Mouse (Mus musculus): Measurements from ENCODE around the gene Olfr1326-ps1. TPM values are rescaled to one million over a fixed set of nuclear protein-coding genes. Genes with fewer than 3 reads are reported as not detected.

The Olfr1326-ps1 gene
- polyA plus RNA-seq (2014; fragmentation: Nextera tagmentation; extraction: Ambion mirVana), result not detected in 2 replicates

DNA sequence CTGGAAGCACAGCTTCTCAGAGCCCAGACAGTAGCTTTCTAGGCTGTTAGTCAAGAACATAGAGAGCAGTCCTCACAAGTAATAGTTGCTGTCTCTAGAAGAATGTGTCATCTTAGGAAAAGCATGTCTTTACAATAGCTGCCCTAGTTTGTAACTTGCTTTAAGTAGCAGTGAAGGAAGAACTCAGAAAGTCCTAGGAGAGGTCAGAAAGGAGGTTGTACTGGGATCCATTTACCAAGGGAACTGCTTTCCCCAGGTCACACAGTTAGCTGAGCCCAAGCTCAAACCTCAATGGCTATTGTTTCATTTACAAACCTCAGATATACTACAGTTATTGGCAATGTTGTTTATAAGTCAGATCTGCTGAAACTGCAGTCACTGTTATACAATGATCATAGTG lies at the start of gene Olfr1326-ps1:
Olfr1326-ps1 (minus strand) TSS at position 101 of the 400 bp plus-strand sequence.
- H3K27me3 ChIP-seq (ENCODE audit: control insufficient read depth, insufficient read depth, low read length), result no peaks in the 10 kb centered on the region
- H3K4me2 ChIP-seq (replicated peaks; ENCODE audit: low read depth, low read length), result no peak within 1 kb of the TSS
- no peak within 1 kb of the TSS for H3K4me3 ChIP-seq (ENCODE audit: low read depth, low read length)
- H3K9me3 ChIP-seq (ENCODE audit: control insufficient read depth, low read depth, low read length), result no peaks in the 10 kb centered on the region
- no peak for ATAC-seq (ENCODE audit: insufficient number of reproducible peaks, insufficient read depth, low FRiP score, low read depth)
- no peaks in the 10 kb centered on the region for H3K4me1 ChIP-seq (ENCODE audit: control insufficient read depth, insufficient read depth, low read length)
- no peak within 1 kb of the TSS for H3K9ac ChIP-seq (replicated peaks; ENCODE audit: low read depth, low read length)
- H3K36me3 ChIP-seq (ENCODE audit: control insufficient read depth, insufficient read depth, low read length), result no peaks in the 10 kb centered on the region
- H3K27ac ChIP-seq (ENCODE audit: low read length), result no peak within 1 kb of the TSS

DNA sequence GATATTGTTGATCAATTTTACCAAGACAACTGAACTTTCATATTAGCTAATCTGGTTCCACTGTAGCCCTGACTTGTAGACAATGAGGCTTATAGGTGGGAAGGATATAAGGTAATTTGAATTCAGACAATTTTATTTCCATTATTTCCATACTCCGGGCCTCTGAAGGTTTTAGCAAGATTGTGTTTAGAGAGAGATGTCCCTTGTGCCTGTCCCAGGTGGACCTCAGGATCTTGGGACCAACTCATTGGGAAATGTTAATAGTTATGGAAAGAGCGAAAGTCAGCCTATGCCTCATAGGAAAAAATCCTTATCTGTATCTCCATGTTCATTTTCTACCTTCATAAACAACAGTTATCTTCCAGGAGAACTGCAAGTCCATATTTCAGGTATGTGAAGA lies 17.7 kb upstream of the Olfr1326-ps1 start, which contains the start of gene Olfr1325:
Olfr1325 (plus strand) TSS at position 301 of the 400 bp plus-strand sequence.
- Histone ChIP-seq H3K4me1 (ENCODE audit: control insufficient read depth, insufficient read depth, low read length) (no peaks in the 10 kb centered on the region), H3K36me3 (ENCODE audit: control insufficient read depth, insufficient read depth, low read length) (no peaks in the 10 kb centered on the region), H3K9me3 (ENCODE audit: control insufficient read depth, low read depth, low read length) (no peaks in the 10 kb centered on the region), H3K27me3 (ENCODE audit: control insufficient read depth, insufficient read depth, low read length) (no peaks in the 10 kb centered on the region), H3K9ac (replicated peaks; ENCODE audit: low read depth, low read length) (no peak within 1 kb of the TSS), H3K27ac (ENCODE audit: low read length) (no peak within 1 kb of the TSS), H3K4me2 (replicated peaks; ENCODE audit: low read depth, low read length) (no peak within 1 kb of the TSS), H3K4me3 (ENCODE audit: low read depth, low read length) (no peak within 1 kb of the TSS)
- ATAC-seq (ENCODE audit: insufficient number of reproducible peaks, insufficient read depth, low FRiP score, low read depth), result no peak
- WGBS, result 88% methylated on average over 2 of the region's 2 CpGs

Other genes with a start within 250 kb of the Olfr1326-ps1 start
- 16.7 and 17.4 TPM in 2 replicates for gene Plxna3, start 245.8 kb downstream of the Olfr1326-ps1 start, polyA plus RNA-seq (2014; fragmentation: Nextera tagmentation; extraction: Ambion mirVana)
- gene Lage3, start 221.3 kb downstream of the Olfr1326-ps1 start, polyA plus RNA-seq (2014; fragmentation: Nextera tagmentation; extraction: Ambion mirVana), result 112 and 116 TPM in 2 replicates
- 73.7 and 77.5 TPM in 2 replicates for gene Ubl4a, start 201.7 kb downstream of the Olfr1326-ps1 start, polyA plus RNA-seq (2014; fragmentation: Nextera tagmentation; extraction: Ambion mirVana)
- 18.1 and 20.0 TPM in 2 replicates for gene Slc10a3, start 201.5 kb downstream of the Olfr1326-ps1 start, polyA plus RNA-seq (2014; fragmentation: Nextera tagmentation; extraction: Ambion mirVana)
- 40.0 and 42.0 TPM in 2 replicates for gene Fam3a, start 181.6 kb downstream of the Olfr1326-ps1 start, polyA plus RNA-seq (2014; fragmentation: Nextera tagmentation; extraction: Ambion mirVana)
- gene Ikbkg, start 181.6 kb downstream of the Olfr1326-ps1 start, polyA plus RNA-seq (2014; fragmentation: Nextera tagmentation; extraction: Ambion mirVana), result 19.8 and 21.5 TPM in 2 replicates
- 78.4 and 79.1 TPM in 2 replicates for gene G6pdx, start 145.7 kb downstream of the Olfr1326-ps1 start, polyA plus RNA-seq (2014; fragmentation: Nextera tagmentation; extraction: Ambion mirVana)
- gene Gm6880, start 93.5 kb downstream of the Olfr1326-ps1 start, polyA plus RNA-seq (2014; fragmentation: Nextera tagmentation; extraction: Ambion mirVana), result not detected in 2 replicates
- not detected in 2 replicates for gene Olfr1325, start 17.8 kb upstream of the Olfr1326-ps1 start, polyA plus RNA-seq (2014; fragmentation: Nextera tagmentation; extraction: Ambion mirVana)
- not detected in 2 replicates for gene Gm5640, start 70.7 kb upstream of the Olfr1326-ps1 start, polyA plus RNA-seq (2014; fragmentation: Nextera tagmentation; extraction: Ambion mirVana)
- not detected in 2 replicates for gene Gm6890, start 166.0 kb upstream of the Olfr1326-ps1 start, polyA plus RNA-seq (2014; fragmentation: Nextera tagmentation; extraction: Ambion mirVana)

Measured in stomach, embryonic 14.5 days (tissue).